Mouse (Mus musculus) T-helper 2 cell (primary cell): Measurements from ENCODE around the gene Btbd9.

ENCODE experiments used
- in situ Hi-C: fragments of 300-600 bp; cut with MboI, MseI; formaldehyde crosslinking; loops from one replicate; pipeline ENCODE4 v1.15.1; 2025; ENCODE audit warnings: high pct_unique_total_duplicates

Gene Btbd9

DNA sequence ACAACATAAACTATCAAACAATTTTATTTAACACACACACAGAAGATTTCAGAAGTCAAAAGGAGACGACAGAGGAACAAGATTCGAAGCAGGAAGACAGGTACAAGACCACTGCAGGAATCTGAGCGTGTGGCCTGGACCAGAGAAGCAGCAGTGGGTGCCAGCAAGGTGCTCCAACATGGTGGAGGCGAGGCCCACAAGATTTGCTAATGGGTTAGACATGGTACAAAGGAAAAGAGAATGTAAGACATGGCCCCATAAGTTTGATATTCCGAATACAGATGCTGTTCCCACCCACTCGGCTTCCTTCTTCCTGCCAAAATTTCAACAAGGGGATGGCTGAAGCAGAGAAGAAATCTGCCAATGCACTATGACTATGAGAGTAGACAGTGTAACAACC lies 94.5 kb downstream of the Btbd9 start:
- in situ Hi-C loops: no loop called here

DNA sequence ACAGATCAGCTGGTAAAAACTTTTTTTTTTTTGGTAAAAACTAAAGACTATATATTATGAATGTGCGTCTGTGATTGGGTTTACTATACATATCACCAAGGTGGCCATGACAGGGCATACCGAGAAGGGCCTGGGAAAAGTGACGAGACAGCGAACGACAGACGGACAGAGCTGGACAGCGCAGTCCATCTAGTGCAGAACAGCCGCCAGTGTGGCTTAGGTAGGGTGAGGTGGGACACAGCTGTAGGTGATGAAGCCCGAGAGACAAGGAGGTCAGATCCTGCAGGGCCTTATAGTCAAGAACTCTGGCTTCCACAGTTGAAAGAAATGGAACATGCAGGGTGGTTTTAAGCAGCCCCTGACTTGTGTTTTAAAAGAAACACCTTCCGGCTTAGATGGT lies 94.9 kb downstream of the Btbd9 start:
- in situ Hi-C loops: no loop called here

DNA sequence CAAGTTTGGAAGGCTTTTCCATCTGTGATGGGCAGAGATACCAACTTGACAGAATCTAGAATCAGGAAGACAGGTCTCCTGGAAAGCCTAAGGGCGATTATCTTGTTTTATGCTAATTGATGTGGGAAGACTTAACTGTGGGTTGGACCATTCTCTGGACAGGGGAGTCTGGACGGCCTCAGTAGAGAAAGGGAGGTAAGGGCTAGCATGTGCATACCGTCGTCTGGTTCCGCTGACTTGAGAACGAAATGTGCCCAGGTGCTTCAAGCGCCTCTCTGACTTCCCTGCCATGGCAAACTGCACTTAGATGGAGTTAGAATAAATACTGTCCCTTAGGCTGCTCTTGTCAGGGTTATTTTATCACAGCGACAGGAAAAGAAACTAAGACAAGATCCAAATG lies 95.9 kb downstream of the Btbd9 start:
- in situ Hi-C loops: no loop called here

DNA sequence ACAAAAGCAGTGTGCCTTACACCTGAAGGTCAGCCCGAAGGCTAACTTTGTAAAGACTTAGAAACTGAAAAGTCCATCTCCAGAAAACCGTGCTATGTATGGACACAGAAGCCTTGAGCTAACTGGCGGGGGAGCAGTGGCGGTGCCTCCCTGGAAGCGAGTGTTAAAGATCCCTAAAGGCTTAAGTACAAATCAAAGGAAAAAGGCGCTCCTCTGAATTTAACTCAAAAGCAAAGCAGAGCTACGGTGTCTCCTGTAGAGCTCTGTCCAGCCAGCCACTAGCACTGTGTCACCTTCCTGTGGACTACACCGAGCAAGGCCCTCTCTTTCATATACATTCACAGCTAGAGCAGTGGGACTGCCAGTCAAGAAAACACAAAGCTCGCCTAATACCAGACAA lies 98.1 kb downstream of the Btbd9 start:
- in situ Hi-C loops: no loop called here

DNA sequence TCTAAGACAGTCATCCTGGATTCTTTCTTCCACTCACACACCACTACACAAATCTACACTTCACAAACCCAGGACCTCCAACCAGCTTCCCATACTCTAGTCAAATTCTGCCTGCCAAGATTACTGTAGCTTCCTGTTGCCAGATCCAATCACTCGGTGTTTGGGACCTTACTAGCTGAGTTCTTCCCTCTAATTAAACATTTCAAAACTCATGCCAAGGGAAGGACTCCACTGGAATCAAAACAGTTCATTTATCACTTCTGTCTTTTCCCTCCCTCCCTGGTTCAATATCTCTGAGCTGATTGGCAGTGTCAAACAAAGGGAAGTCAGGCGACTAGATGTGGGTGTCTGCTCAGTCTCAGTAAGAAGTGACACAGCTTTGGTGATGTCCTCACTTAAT lies 101.7 kb downstream of the Btbd9 start:
- in situ Hi-C loops: no loop called here

DNA sequence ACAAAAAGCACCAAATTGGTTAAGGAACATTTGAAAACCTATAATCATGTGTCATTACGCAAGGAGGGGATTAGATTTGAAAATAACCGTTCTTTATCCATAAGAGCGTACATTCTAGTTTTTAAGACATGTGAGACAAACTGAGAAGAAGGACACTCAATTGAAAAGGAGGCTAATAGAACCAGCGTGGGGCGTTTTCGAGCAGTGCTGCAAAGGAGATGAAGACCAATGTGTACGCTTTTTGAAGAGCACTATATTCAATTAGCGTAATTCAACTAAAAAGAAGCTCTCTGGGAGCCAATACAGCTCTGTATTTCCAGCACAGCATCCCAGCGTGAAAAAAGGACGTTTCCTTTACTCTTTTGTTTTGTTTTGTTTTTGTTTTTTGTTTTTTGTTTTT lies 103.5 kb downstream of the Btbd9 start:
- in situ Hi-C loops: no loop called here

DNA sequence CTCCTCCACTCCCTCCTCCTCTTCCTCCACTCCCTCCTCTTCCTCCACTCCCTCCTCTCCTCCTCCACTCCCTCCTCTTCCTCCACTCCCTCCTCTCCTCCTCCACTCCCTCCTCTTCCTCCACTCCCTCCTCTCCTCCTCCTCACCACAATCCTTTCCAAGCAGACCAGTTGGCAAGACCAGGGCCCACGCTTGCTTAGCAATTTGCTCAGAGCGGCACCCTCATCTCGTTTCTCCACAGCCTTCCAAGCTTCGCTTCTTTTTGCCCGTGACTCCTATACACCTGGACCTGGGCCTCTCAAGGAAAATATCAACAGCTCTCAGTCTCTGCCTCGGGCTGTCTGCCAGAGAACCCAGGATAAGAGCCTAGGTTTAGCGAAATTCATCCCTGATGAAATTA lies 104.8 kb downstream of the Btbd9 start:
- in situ Hi-C loops: no loop called here

DNA sequence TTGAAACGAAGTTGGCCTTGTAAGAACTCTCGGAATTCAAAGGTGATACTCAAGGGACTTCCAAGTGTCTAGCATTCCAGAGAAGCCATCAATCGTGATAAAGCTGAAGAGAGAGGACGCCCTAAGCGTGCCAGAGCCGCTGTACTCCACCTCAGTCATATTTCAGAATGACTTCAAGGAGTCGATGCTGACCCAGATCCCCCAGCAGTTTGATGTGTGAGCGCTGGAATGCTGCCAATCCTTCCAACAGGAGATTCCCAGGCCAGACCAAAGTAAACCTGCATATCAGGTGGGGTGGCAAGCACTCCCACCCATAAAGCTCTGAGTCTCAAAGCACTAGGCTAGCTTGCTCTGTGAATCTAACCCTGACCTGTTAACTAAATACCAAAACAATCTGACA lies 105.5 kb downstream of the Btbd9 start:
- in situ Hi-C loops: no loop called here

DNA sequence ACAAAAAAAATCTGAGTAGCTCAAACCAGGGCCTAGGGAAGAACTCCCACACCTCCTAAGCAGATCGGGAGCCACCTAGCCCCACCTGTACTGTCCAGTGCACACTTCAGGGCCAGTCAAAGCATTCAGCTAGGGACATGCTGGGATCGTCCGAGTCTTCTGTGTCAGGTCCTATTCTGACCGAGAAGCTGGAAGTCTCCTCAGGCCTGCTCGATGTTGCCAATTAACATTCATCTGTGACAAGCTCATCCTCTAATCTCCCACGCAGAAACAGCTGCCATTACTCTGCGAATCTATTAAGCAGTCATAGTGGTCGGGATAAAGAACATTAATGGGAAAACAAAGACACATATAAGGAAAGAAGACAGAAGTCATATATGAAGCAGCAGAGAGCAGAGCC lies 106.0 kb downstream of the Btbd9 start:
- in situ Hi-C loops: no loop called here

DNA sequence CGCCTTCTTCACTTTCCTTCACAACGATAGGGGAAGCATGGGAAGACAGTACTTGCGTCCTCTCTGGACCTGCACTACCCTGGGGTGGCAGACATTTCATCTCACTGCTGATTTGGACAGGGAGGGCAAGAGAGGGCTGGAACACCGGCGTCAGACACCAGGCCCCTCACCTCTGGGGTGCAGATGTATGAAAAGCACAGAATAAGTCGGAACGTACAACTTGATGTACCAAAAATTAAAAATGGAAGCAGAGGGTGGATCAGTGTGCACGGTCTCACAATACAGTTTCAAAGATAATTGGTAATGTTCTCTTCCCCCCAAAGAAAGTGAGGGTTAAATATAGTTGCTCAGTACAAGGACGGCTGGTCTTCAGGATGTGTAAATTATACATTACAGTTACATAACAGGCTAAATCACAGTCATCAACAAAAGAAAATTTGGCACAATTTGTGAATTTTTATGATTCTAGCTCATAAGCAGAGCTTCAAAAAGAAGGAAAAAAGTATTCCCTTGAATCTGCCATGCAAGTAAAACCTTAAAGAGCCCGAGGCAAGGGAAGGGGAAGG lies 106.7 kb downstream of the Btbd9 start:
- in situ Hi-C loops: no loop called here

DNA sequence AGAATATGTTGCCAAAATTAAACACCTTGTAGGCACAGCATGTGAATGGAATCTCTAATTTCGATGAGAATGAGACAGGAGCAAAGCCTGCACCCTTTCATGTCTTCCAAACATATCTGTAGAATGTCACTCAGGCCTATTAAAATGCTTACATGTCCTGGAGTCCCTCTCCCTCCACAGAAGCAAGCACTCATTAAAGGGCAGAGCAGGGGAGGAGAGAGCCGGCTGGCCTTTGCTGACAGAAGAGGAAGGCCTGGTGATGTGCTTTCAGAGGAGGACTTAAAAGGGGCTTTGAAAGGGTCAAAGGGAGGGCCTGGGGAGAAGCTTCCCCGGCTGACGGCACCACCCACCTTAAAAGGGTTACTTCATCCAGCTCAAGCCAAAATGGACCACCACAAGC lies 107.9 kb downstream of the Btbd9 start:
- in situ Hi-C loops: no loop called here

DNA sequence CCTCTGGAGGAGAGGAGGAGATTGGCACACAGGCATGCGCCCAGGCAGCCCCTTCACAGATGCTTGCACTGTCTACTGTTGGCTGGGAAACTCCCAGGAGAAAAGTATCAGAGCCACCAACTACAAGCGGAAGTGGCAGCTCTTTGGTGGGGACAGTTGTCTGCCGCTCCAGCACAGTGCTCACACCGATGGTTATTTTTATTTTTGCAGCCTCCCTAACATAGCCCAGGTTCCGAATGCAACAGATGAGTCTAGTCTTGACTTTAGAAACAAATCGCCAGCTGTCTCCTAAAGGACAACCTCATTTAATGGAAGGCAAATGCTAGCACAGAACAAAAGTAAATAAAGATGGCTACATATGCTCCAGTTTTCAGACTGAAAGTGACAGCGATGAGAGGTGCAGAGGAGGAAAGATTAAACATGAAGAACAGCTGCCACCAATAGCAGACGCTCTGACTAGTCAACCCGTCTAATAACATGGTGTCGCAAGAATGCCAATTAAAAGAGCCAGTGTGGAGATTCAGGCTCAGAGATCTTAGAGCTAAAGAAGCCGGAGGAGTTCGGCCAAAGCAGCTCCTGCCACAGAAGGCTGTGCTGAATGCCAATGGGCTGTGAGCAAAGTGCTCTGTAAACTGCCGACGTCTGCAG lies 108.6 kb downstream of the Btbd9 start:
- in situ Hi-C loops: no loop called here

DNA sequence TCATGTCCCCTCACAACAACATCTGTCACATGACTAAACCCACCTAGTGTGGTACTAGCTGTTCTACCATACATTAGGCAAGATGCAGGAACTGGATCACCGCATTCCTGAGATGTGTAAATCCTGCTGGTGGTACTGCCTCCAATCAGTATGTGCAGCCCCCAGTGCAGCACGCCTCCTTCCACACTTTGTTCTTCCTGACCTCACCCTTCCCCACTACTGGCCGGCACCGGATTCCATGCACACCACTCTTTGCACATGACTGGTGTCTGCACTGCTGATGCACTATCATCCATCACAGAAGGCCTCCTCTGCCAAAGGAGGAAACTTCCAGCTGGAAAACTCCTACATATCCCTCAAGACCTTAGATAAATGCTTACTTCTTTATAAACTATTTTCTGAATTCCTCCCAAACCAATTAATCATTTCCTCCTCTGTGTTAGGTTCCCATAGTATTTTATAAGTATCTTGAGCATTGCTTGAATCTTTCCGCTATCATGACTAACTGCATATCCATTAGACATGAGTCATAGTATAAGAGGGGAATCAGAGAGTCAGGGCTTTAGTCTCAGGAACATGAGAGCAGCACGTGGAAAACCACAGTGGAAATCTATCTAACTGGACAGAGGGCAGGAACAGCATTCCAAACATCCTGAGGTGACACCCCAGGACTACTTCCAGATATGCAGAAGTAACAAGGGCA lies 111.1 kb downstream of the Btbd9 start:
- in situ Hi-C loops: no loop called here

DNA sequence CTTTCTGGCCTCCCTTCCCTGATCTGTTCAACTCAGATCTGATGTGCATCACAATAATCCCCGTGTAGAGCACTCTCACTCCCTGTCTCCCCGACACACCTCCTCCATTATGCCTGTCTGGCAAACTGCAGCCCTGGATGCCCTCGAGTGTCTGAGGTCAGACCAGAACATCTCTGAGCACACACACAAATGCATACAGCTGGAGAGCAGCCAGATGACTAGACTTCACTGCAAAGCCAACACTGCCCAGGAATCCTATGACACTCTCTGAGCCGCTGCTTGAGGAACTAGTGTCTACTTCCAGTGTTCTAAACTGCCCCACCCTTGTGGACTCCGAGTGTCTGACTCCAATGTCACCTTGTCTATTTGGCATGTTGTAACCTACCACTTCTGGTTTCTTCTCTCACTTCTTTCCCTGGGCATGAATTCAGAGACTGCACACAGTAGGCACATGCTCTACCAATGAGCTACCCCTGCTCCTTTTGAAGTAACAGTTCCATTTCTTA lies 112.0 kb downstream of the Btbd9 start:
- in situ Hi-C loops: no loop called here

DNA sequence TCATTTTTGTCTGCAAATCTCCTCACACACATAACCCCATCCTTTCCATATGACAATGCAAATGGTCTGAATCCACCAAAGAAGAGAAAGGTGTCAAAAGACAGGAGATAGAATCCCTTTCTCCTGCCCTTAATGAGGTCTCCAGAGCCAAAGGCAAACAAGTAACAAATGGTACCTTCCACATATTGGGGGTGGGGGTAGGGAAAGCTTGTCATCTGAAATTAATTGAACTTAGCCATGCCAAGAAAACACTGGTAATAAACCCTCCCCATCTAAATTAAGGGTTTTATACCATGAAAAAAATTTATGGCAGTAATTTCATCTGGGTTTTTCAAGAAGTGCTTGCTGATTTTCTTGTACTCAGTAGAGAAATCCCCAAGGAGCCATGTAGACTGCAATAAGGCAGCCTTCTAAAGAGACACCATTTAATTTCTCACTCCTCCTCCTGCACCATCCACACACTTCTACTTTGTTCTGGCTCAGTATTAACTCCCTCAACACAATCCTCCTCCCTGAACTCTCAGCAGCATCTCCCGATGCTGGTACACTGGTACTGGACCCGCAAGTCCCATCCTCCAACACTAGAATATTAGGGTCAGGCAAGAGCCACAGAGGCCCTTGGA lies 115.5 kb downstream of the Btbd9 start:
- in situ Hi-C loops: no loop called here

DNA sequence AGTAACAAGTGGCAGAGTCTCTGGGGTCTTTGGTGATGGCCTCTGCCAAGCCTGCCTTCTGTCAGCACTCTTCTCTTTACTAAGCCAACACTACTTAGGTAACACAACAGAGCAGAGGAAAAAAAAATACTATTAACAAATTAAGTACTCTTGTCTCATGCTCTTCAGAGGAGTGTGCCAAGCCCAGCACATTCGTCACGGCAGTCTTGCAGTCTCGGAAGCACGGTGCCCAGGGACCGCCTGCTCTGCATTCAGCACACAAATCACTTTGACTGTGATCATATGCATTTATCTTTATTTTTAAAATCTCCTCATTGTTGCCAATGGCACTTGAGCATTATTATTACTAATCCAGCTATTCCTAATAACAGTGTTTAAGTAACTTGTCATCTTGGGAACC lies 116.6 kb downstream of the Btbd9 start:
- in situ Hi-C loops: no loop called here

DNA sequence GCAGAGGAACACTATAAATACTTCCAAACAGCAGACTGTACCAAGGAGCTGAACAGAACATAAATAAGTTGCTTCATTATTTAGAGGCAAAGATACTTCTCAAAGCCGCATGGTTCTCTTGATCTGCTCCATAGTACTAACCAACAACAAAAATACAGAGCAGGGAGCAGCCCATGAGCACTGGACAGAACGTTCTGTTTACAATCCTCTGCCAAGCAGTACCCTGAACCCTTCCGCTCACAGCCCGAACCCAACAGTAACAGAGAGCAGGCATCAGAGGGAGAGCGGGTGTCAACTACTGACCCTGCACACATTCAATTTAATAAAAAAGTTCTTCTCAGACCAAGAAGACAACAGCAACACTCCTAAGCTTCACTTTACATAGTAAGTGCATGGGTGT lies 117.4 kb downstream of the Btbd9 start:
- in situ Hi-C loops: no loop called here

DNA sequence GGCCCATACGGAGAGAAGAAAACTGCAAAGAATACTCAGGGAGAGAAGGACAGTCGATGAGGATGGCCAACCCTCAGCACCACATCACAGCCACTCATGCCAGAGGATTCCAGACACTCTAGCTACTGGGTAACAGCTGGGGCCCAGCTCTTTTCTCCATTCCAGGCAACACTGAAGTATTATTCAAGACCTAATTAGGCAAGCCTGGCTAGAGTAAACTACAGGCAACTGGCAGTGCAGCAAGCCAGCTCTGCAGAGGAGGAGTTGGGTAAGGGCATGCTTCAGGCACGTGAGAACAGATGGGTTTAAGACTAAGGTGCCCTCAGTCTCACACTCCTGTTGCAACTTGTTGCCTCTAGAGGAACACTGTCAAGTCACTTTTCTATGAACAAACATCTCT lies 118.0 kb downstream of the Btbd9 start:
- in situ Hi-C loops: no loop called here

DNA sequence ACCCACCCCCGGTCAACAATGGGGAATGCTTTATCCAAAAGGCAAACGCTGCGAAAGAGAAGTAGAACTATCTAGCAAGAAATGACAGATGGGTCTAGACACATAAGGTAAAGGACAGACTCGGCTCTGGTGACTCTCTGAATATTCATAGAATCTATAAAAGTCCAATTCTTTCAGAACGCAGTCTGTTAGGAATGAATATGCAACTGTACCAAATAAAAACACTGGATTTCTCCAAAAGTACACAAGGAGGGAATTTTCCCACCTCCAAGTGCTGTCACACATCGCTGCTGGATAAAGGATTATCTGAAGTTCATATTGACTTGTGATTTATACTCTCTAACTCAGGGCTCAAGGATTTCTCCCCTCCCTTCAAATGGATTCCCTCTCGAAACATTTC lies 118.8 kb downstream of the Btbd9 start:
- in situ Hi-C loops: no loop called here

DNA sequence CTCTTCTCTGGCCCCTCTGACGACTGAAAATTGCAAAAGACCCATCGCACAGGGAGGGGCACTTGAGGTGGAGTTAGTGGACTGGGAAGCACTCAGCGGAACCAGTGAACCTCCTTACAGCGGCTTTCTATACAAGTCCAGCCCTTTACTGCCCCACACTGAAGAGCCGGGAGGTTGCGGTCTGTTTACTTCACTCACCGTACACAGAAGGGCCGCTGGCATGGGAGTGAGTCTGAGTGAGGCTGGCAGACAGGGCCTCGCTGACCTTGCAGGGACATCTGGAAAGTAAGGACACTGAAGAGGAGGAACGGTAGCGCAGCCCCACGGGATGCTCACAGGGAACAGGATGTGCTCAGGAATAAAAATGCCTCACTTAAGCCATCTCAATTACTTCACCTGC lies 120.0 kb downstream of the Btbd9 start:
- in situ Hi-C loops: no loop called here

DNA sequence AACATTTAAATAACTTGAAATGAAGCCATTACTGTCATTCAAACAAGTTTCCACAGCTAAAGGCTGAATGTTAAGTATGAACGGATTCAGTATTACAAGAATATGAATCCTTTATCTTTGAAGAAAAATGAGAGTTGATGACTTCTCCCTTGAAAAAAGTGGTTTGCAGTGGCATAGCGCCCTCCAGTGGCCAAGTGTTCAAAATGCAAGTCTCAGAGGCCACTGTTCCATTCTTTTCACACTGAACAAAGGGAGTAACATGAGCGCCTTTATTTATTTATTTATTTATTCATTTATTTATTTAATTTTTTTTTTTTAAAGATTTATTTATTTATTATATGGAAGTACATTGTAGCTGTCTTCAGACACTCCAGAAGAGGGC lies 121.4 kb downstream of the Btbd9 start:
- in situ Hi-C loops: no loop called here

DNA sequence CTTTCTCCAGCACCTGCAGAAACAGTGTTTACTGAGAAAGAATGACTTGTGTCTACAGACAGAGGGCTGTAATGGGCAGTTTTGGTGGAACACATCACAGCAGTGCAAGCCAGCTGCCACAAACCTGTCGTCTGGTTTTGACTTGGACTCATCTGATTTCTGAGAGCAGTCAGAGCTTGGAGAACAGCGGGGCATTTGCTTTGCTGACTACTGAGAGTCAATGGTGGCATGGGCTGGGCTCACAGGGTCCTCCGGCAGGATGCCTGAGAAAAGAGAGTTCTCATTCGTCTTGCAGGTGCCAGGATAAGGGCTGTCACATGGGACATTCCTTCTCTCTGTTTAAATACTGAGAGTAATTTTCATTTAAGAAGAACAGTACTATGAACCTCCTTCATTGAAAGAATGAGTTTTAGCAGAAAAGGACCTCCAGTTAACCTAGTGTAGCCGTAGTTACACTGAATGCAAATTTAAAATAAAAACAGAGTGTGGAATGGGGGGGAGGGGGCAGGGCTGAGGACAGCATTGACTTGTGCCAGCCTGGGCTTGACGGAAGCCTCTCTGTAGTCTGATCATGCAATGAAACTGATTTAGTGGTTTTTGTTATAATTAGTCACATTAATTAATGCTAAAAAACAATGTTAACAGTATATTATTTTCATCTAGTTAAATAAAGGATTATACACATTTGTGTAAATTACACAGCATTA lies 122.0 kb downstream of the Btbd9 start:
- in situ Hi-C loops: no loop called here
